Mouse (Mus musculus) cerebellum, postnatal 25 days (tissue): ENCODE results near the gene Zfp961.
"Not testable (repeated sequence)": the region's sequence is repeated elsewhere in the genome, so short reads cannot be mapped to it uniquely, and the experiment has no call there.

Source experiments
- DNase-seq, 2 experiments: peaks; one replicate each; pipeline ENCODE4 v3.0.0; 2021; ENCODE audit warnings: mixed read lengths in 2 of 2

Gene Zfp961

GRCm38 (mm10) chr8:72019022-72019421 is 68.2 kb downstream of the Zfp961 start:
- peak in 1 of 2 experiments; percentile 14 for DNase-seq

DNA sequence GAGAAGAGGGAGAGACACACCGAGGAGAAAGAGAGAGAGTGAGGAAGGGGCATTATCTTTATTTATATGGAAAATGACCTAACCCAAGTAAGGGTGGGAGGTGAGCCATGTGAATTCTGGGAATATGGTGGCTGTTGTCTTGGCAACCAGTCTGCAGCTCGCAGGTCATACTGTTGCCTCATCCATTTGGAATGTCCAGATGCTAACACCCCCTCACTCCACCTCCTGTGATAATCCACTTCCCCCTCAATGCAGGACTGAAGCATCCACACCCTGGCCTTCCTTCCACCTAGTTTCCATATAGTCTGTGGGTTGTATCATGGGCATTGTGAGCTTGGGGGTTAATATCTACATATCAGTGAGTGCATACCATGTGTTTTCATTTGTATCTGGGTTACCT is 69.0 kb downstream of the Zfp961 start:
- no peak for DNase-seq

DNA sequence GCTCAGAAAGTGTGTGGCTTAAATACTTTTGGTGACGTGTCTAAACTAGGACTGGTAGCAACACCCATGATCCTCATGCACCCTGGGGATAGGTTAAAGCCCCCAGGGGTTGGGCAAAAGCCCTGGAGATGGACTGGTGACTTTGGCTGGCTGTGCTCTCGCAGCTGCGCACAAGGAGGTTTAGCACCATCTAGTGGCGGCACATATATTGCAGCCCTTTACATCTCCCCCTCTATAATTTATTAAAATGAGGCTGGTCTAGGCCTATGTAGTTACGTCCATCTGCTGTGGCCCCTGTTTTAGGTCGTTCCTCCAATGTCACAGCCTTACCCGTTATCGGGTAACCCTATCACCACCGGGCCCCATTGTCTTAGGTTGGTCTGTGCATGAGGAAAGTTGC is 74.0 kb downstream of the Zfp961 start:
- peak in 1 of 2 experiments; percentile 34 for DNase-seq

DNA sequence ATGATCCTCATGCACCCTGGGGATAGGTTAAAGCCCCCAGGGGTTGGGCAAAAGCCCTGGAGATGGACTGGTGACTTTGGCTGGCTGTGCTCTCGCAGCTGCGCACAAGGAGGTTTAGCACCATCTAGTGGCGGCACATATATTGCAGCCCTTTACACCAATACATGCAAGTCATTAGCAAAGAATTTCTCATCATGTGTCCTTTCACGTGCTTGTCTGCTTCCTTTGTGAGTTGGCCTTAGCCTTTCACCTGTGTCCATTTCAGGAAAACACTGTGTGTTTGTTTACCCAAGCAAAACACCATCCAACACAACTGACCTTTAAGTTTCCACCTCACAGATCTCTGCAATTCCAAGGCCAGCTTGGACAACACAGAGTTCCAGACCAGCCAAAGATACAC is 82.1 kb downstream of the Zfp961 start:
- DNase-seq: peak; percentile 47 to 73

GRCm38 (mm10) chr8:72040918-72041317 is 90.1 kb downstream of the Zfp961 start, which contains the start of gene Olfr372:
TSS of gene Olfr372 (plus strand) at chr8:72041218.
- DNase-seq: not testable (repeated sequence)

- DNase-seq: no peak
Measured at GRCm38 (mm10) chr8:72042493-72042892, 91.7 kb downstream of the Zfp961 start.
